Mouse (Mus musculus) kidney, postnatal 0 days (tissue): Measurements from ENCODE around the gene Sult2b1. TPM values are rescaled to one million over a fixed set of nuclear protein-coding genes. Genes with fewer than 3 reads are reported as not detected.

Source experiments
- ATAC-seq: fragments of 200-750 bp; cut with Nextera tagmentation; replicated peaks from 2 replicates; pipeline ENCODE4 v1.8.0; 2017; ENCODE audit warnings: low read depth, moderate number of reproducible peaks, moderate TSS enrichment, moderate library complexity; ENCODE audit not compliant: low FRiP score
- DNase-seq: peaks from one replicate; pipeline ENCODE4 v3.0.0-alpha.2; 2016; ENCODE audit warnings: low spot score
- H3K27ac ChIP-seq: fragments of 300-500 bp; sonication (generic); 2 replicates; pipeline ENCODE4 v1.5.1; 2014; ENCODE audit warnings: mild to moderate bottlenecking
- H3K27me3 ChIP-seq: fragments of 300-500 bp; sonication (generic); 2 replicates; pipeline ENCODE4 v1.6.1; 2014; ENCODE audit warnings: low read length, mixed read lengths; ENCODE audit not compliant: insufficient read depth
- H3K36me3 ChIP-seq: fragments of 300-500 bp; sonication (generic); 2 replicates; pipeline ENCODE4 v1.6.1; 2014; ENCODE audit warnings: low read length, mixed read lengths; ENCODE audit not compliant: insufficient read depth
- H3K4me1 ChIP-seq: fragments of 300-500 bp; sonication (generic); replicated peaks from 2 replicates; pipeline ENCODE4 v1.6.1; 2014; ENCODE audit warnings: antibody characterized with exemption, low read length, mixed read lengths; ENCODE audit not compliant: insufficient read depth
- H3K4me2 ChIP-seq: fragments of 300-500 bp; sonication (generic); 2 replicates; pipeline ENCODE4 v1.6.1; 2014; ENCODE audit warnings: mild to moderate bottlenecking, low read length, moderate library complexity, mixed read lengths
- H3K4me3 ChIP-seq: fragments of 300-500 bp; sonication (generic); replicated peaks from 2 replicates; pipeline ENCODE4 v1.5.1; 2014; ENCODE audit warnings: low read depth, low read length
- H3K9ac ChIP-seq: fragments of 300-500 bp; sonication (generic); 2 replicates; pipeline ENCODE4 v1.6.1; 2014; ENCODE audit warnings: low read depth, low read length
- H3K9me3 ChIP-seq: fragments of 300-500 bp; sonication (generic); replicated peaks from 2 replicates; pipeline ENCODE4 v1.6.1; 2016; ENCODE audit warnings: low read length, inconsistent platforms, mixed read lengths
- CTCF ChIP-seq: IDR thresholded peaks from 2 replicates; pipeline ENCODE4 v1.5.1; 2016; ENCODE audit warnings: antibody characterized with exemption, low read depth, mild to moderate bottlenecking, moderate library complexity
- WGBS: fragments of 180-500 bp; shearing (Covaris S2); extraction: QIAGEN DNeasy Blood & Tissue Kit; methylation state at CpG from one replicate; pipeline ENCODE4 v1.1.7; 2014; 5-methylcytosine and 5-hydroxymethylcytosine counted together
- polyA plus RNA-seq: library from polyadenylated mRNA; unstranded; fragments of >200 nt; fragmentation: Nextera tagmentation; extraction: Ambion mirVana; gene quantifications from 2 replicates; pipeline ENCODE4 v1.2.1, GENCODE M21; 2015

Gene Sult2b1
- polyA plus RNA-seq, 1 experiment from 2014 or later, result 3.9 TPM

DNA sequence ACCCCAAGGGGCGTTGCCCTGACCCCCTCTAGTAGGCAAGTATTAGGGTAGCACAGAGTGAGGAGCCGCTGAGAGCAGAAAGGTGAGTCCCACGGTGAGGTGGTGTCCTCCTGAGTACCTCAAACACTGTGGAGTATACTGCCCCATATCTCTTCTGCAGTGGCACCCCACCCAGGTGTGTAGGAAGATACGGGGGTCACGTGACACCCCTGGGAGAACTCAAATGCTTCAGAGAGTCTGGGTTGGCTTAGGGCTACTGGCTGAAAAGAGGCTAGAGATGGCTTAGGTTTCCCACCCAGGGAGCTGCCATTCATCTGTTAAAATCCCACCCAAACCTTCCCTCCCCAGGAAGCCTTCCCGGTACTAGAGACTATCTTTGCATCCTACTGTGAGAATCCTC, 12.5 kb upstream of the Sult2b1 start:
- ATAC-seq (no peak), DNase-seq (no peak)
- no peak for TF ChIP-seq CTCF
- WGBS, result 65% methylated on average over 6 of the region's 6 CpGs
- no peaks in the 10 kb centered on the region for H3K36me3 ChIP-seq
- no peak overlapping the region for H3K9ac ChIP-seq
- H3K27ac ChIP-seq, result no peak overlapping the region
- no peak overlapping the region for H3K4me3 ChIP-seq
- no peaks in the 10 kb centered on the region for H3K27me3 ChIP-seq
- H3K4me2 ChIP-seq, result peak overlapping the region; percentile 93; the same call in 1 of the 2 replicates
- peaks cover 22% of the 10 kb centered on the region; the same call in 1 of the 2 replicates for H3K4me1 ChIP-seq
- H3K9me3 ChIP-seq, result no peaks in the 10 kb centered on the region

DNA sequence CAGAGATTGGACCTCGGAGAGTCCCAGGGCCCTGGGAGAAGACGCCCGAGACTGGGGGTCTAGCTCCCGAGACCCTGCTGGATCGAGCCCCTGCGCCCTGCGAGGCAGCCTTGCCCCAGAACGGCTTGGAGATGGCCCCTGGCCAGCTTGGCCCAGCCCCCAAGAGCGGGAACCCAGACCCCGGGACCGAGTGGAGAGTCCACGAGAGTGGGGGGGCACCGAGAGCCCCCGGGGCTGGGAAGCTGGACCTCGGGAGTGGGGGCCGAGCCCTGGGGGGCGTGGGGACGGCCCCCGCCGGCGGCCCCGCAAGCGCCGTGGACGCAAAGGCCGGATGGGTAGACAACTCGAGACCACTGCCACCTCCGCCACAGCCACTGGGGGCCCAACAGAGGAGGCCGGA, 10.5 kb upstream of the Sult2b1 start:
- Histone ChIP-seq H3K9ac (no peak overlapping the region), H3K4me1 (peaks cover 11% of the 10 kb centered on the region; the same call in 1 of the 2 replicates), H3K4me3 (no peak overlapping the region), H3K27me3 (no peaks in the 10 kb centered on the region), H3K27ac (no peak overlapping the region), H3K4me2 (no peak overlapping the region), H3K36me3 (no peaks in the 10 kb centered on the region), H3K9me3 (no peaks in the 10 kb centered on the region)
- ATAC-seq (no peak), DNase-seq (no peak)
- WGBS, result 94% methylated on average over 29 of the region's 29 CpGs
- no peak for TF ChIP-seq CTCF

DNA sequence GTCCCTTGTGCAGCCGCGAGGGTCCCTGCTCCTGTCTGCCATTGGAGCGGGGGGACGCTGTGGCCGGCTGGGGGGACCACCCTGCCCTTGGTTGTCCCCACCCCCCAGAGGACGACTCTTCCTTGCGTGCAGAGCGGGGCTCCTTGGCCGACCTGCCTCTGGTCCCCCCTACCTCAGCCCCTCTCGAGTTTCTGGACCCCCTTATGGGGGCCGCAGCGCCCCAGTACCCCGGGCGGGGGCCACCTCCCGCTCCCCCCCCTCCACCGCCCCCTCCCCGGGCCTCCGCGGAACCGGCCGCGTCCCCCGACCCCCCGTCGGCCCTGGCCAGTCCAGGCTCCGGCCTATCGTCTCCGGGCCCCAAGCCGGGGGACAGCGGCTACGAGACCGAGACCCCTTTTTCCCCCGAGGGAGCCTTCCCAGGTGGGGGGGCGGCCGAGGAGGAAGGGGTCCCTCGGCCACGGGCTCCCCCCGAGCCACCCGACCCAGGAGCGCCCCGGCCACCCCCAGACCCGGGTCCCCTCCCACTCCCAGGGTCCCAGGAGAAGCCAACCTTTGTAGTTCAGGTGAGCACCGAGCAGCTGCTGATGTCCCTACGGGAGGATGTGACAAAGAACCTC, 9.6 kb upstream of the Sult2b1 start:
- H3K36me3 ChIP-seq, result no peaks in the 10 kb centered on the region
- H3K9me3 ChIP-seq, result no peaks in the 10 kb centered on the region
- no peak overlapping the region for H3K4me2 ChIP-seq
- no peak overlapping the region for H3K9ac ChIP-seq
- WGBS, result 91% methylated on average over 41 of the region's 44 CpGs
- DNase-seq, result no peak
- H3K27ac ChIP-seq, result no peak overlapping the region
- ATAC-seq, result no peak
- no peak overlapping the region for H3K4me3 ChIP-seq
- peaks cover 11% of the 10 kb centered on the region; the same call in 1 of the 2 replicates for H3K4me1 ChIP-seq
- TF ChIP-seq CTCF, result no peak
- no peaks in the 10 kb centered on the region for H3K27me3 ChIP-seq

DNA sequence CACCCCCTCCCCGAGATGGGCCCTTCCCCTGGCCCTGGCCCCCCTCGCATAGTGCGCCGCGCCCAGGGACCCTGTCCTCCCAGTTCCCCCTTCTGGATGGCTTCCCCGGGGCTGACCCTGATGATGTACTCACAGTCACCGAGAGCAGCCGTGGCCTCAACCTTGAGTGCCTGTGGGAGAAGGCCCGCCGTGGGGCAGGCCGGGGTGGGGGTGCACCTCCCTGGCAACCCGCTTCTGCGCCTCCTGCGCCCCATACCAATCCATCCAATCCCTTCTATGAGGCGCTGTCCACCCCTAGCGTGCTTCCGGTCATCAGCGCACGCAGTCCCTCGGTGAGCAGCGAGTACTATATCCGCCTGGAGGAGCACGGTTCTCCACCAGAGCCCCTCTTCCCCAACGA, 8.8 kb upstream of the Sult2b1 start:
- WGBS, result 93% methylated on average over 24 of the region's 24 CpGs

DNA sequence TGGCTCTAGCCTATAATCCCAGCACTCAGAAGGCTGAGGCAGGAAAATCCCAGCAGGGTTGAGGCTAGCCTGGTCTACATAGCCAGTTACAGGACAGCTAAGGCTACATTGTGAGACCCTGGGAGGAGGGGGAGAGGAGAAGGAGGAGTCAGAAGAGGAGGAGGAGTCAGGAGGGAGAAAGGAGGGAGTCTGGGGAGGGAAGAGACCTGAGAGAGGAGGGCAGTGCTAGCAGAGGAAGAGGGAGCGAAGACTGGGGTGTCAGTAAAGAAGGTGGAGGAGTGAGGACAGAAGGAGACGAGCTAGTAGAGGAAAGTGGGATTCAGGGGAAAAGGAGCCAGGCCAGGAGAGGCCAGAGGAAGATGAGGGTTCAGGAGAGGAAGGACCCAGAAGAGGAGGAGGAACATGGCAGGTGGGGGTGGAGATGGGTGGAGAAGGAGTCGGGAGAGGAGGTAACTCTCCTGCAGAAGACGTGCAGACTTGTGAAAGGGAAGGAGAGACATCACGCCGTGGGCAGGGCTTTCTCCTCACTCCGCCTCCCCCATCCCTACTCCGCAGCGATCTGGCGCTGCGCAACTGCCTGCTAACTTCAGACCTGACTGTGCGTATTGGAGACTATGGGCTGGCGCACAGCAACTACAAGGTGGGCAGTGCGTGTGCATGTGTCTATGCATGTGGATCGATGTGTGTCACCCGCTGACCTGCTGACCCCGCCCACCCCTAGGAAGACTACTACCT, 7.5 kb upstream of the Sult2b1 start:
- Histone ChIP-seq H3K27me3 (no peaks in the 10 kb centered on the region), H3K4me1 (no peaks in the 10 kb centered on the region), H3K9ac (no peak overlapping the region), H3K9me3 (no peaks in the 10 kb centered on the region), H3K36me3 (no peaks in the 10 kb centered on the region), H3K27ac (no peak overlapping the region), H3K4me3 (no peak overlapping the region), H3K4me2 (no peak overlapping the region)
- WGBS, result 88% methylated on average over 17 of the region's 17 CpGs
- no peak for DNase-seq
- no peak for ATAC-seq
- TF ChIP-seq CTCF, result no peak

More for the DNA sequence above, 8.8 kb upstream of the Sult2b1 start:
- DNase-seq (no peak), ATAC-seq (no peak)
- Histone ChIP-seq H3K27ac (no peak overlapping the region), H3K36me3 (no peaks in the 10 kb centered on the region), H3K9me3 (no peaks in the 10 kb centered on the region), H3K9ac (no peak overlapping the region), H3K27me3 (no peaks in the 10 kb centered on the region), H3K4me3 (no peak overlapping the region), H3K4me1 (peaks cover 10% of the 10 kb centered on the region; the same call in 1 of the 2 replicates), H3K4me2 (no peak overlapping the region)
- no peak for TF ChIP-seq CTCF

DNA sequence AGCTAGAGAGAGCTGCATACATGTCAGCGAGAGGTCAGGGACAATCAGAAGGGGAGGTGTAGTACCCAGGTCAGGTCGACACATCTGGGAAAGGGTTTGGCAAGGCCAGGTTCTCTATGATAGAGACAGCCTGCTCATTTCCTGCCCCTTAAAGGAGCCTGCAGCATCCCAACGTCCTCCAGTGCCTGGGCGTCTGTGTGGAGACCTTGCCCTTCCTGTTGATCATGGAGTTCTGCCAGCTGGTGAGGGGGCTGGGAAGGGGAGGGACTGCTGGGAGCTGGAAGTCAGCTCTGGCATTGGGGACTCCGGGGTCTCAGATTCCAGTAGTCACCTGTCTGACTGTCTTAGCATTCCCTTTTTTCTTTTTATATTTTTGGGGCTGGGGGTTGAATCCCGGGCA, 6.3 kb upstream of the Sult2b1 start:
- no peak overlapping the region; the same call in 1 of the 2 replicates for H3K27ac ChIP-seq

More for the DNA sequence above, 6.3 kb upstream of the Sult2b1 start:
- 0 out of 2 replicates have a peak, but pooled peaks cover 8% of the 10 kb centered on the region for H3K4me1 ChIP-seq
- ATAC-seq, result no peak
- no peaks in the 10 kb centered on the region for H3K27me3 ChIP-seq
- H3K9ac ChIP-seq, result no peak overlapping the region
- 45% methylated on average over 6 of the region's 6 CpGs for WGBS
- H3K9me3 ChIP-seq, result no peaks in the 10 kb centered on the region
- DNase-seq, result peak; percentile 50
- no peak overlapping the region for H3K4me2 ChIP-seq
- TF ChIP-seq CTCF, result no peak
- no peak overlapping the region for H3K4me3 ChIP-seq
- H3K36me3 ChIP-seq, result no peaks in the 10 kb centered on the region
